Mouse (Mus musculus): ENCODE measurements at regions not wholly inside any gene's neighbourhood (a gene's known extent, or its start where the extent isn't known, plus 50 kb on each side); places are given as distances from the start of the nearest gene placed in this dataset.

DNA sequence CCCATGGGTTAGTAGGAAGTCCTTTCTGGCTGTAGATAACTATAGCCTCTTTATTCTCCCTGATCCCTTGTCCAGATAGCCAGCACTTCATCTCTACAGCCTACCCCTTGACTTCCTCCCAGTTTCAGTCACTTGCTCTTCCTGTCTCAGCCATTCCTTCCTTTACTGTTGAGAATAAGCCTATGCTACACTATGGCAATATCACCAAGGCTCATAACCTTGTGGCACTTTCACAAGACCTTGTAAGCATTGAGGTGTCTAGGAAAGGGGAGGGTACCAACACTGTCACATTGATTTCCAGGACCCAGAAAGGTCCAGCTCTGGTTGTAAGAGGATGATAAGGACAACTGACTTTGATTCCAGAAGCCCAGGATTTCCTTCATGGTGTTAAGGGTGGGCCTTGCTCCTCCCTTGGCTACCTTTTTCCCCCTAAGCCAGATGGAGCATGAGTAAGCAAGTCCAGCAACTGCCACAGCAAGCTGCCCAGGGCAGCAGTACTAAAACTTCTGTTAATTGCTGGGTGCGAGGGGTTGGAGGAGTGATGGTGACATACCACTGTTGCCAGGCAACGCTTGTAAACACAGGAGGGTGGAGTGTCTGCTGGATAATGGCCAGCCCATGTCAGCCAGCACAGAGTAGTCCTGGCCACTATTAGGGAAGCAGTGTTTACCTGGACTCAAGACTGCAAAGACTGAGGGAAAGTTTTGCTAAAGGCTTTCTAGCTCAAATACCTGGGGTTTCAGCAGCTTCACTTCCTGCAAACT, 75.7 kb downstream of the Ankrd16 start:
- no peak for DNase-seq (ENCODE audit: low spot score in 2 of 2)

DNA sequence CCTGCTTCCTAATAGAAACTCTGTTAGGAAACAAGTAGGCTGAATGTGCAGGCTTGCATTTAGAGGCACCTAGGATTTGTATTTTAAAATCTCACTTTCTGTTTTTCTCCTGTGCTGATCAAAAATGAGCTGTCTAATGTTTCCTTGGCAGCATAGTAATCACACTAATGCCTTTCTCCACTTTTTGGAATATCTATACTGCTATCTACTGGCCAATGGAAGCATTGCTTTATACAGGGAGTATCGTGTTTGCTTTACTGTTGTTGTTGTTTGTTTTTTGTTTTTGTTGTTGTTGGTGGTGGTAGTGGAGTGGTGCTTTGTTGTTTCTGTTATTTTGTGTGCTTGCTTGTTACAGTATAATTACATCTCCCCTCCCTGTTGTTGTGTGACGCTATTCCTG, 92.3 kb downstream of the Ankrd16 start:
- no peak for DNase-seq (ENCODE audit: low spot score in 2 of 2)

DNA sequence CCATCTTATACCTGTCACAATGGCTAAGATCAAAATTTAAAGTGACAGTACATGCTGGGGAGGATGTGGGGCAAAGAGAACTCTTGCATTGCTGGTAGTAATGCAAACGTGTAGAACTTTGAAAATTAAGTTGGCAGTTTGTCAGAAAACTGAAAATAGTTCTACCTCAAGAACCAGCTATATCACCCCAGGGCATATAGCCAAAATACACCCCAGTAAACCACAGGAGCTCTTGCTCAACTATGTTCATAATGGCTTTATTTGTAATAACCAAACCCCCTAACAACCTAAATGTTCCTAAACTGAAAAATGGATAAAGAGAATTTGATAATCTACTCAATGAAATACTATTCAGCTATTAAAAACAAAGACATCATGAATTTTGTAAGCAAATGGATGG, 102.3 kb downstream of the Ankrd16 start:
- no peak for DNase-seq (ENCODE audit: low spot score in 2 of 2)

DNA sequence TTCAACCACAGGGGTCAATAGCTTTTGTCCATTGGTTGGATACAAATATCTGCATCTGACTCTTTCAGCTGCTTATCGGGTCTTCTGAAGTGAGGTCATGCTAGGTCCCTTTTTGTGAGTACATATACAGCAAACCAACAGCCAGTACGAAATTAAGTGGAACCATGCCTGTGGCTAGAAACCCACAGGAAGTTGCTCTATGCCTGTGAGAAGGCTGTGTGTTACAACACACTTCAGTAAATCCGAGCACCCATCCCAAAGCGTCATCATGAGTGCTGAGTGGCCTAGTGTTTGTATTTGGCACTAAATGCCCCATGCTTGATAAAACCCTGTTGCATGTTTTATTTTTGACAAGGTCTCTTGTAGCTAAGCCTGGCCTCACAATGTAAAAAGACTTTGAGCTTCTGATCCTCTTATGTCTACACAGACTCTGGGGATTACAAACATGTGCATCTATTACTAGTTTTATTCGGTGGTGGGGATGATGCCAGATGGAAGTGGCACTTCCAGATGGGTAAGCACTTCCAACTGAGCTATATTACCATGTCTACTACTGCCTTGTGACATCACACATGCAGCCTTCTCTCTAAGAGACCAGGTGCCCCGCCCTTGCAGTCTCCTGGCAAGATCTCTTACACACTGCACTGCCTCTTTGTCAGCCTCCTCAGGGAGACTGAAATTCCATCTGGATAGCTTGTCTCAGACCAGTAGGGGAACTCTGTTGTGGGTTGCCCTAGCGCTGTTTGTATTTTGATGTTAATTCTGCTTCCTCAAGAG, 117.3 kb downstream of the Ankrd16 start:
- DNase-seq (ENCODE audit: low spot score in 2 of 2), result no peak

GRCm38 (mm10) chr2:11899698-11900660, 122.3 kb downstream of the Ankrd16 start:
- DNase-seq (ENCODE audit: low spot score in 2 of 2), result no peak

DNA sequence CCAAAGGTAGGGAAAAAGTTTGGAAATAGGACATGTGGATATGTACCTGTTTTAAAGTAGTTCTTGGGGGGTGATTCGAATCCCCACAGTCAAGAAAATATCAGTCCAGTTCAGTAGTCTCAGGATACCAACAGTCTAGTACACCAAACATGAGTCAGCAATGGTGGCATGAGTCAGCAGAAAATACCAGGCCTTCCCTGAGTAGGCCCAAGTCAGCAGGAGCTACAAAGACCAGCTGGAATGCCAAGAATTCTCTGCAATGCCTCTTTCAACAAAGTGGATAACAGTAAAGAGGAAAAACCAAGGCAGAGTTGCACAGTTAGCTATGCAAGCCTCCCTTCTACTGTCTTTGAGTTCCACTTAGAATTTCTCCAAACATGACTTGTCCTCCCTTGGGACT, 137.1 kb downstream of the Ankrd16 start:
- no peak for DNase-seq (ENCODE audit: low spot score in 2 of 2)

GRCm38 (mm10) chr2:11917373-11917772, 139.7 kb downstream of the Ankrd16 start:
- no peak for DNase-seq (ENCODE audit: low spot score in 2 of 2)

- no peak for DNase-seq (ENCODE audit: low spot score in 2 of 2)
Measured at GRCm38 (mm10) chr2:11918070-11918469, 140.4 kb downstream of the Ankrd16 start.

- no peak for DNase-seq (ENCODE audit: low spot score in 2 of 2)
Measured at GRCm38 (mm10) chr2:11960777-11961176, 183.1 kb downstream of the Ankrd16 start.

DNA sequence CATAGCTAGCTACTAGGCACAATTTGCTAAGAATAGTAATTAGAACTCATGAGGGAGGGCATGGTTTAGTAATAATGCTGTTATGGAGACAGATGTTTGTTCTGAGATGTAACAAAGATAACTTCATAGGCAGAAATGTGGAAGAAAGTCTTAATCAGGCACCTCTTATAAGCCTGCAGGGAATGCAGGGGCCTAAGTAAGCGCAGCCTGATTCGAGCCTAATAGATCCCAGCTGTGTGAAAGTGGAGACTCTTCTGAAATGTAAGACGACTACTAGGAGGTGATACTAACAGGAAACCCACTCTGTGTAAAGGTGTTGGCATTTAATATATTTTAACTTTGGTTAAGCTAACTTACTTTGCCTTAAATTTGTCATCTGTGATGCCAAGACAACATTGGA, 187.7 kb downstream of the Ankrd16 start:
- DNase-seq (ENCODE audit: low spot score in 2 of 2), result no peak

GRCm38 (mm10) chr2:11967001-11967400, 189.3 kb downstream of the Ankrd16 start:
- DNase-seq (ENCODE audit: low spot score in 2 of 2), result no peak

- no peak for DNase-seq (ENCODE audit: low spot score in 2 of 2)
Measured at GRCm38 (mm10) chr2:11971972-11972371, 194.3 kb downstream of the Ankrd16 start.

GRCm38 (mm10) chr2:12001938-12002899, 224.5 kb downstream of the Ankrd16 start:
- DNase-seq (ENCODE audit: low spot score in 2 of 2), result no peak

- DNase-seq (ENCODE audit: low spot score in 2 of 2), result no peak
Measured at GRCm38 (mm10) chr2:12004330-12004729, 226.7 kb downstream of the Ankrd16 start.

DNA sequence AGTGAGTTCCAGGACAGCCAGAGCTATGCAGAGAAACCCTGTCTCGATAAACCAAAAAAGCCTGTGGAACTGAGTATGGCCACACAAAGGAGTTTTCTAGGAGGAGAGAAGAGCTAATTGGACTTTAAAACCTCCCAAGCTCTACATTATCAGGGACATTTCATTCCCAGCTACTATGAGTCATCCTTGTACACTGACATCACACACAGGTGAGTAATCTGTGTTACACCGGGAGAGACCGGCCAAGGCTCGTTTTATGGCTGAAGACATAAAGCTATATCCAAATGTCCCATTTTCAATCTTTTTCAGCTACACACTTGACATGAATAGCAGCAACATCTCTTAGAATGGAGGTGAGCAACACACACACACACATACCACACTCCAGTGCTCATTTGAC, 229.5 kb downstream of the Ankrd16 start:
- DNase-seq (ENCODE audit: low spot score in 2 of 2), result no peak

GRCm38 (mm10) chr2:12011441-12011840, 233.8 kb downstream of the Ankrd16 start:
- DNase-seq (ENCODE audit: low spot score in 2 of 2), result no peak

DNA sequence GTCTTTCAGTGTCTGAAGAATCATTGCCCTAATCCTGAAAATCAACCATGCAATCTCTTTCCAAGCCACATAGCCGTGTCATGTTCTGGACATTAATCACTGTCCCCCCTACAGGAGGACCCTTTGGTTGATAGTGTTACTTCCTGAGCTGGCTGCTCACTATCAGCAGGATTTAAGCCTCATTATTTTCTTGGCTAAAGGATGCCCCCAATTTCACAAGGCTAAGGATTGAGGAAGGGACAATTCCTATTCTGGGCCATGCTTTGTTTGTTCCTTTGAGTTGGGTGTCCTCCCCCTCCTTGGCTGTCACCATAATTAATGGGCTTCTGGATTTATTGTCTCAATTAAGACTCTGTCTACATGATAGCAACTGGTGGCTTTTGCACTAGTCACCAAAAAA, 241.9 kb downstream of the Ankrd16 start:
- DNase-seq (ENCODE audit: low spot score in 2 of 2), result no peak

DNA sequence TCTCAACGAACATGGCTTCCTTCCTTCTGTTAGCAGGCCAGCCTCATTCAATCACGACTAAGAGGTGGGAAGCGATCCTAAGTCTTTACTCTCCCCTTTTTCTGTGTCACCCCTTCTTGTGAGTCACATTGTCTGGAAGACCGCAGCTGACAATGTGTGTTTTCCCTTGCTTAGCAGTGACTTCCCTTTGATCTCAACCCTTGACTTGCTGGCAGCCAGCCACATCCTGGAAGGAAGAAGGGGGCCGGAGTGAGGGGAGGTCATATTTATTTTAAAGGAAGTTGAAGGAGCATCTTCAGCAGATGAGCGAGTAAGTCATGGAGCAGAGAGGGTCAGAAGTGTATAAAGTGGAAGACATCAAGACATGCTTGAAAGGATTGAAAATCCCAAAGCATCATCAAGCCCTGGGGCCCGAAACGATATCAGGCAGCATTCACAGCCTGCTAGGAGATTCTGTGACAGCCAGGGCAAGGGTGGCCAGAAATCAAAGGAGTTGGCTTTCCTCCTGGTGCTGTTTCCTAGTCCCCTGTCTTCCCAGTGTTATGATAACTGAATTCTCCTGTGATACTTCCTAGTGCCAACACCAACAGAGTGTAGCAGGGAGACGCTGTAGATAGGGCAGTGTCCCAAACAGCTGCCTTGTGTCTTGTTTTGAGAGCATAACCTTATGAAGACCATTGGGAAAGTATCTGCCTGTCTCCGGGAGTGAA, 245.9 kb downstream of the Ankrd16 start:
- DNase-seq (ENCODE audit: low spot score in 2 of 2), result peak; percentile 35 to 37

DNA sequence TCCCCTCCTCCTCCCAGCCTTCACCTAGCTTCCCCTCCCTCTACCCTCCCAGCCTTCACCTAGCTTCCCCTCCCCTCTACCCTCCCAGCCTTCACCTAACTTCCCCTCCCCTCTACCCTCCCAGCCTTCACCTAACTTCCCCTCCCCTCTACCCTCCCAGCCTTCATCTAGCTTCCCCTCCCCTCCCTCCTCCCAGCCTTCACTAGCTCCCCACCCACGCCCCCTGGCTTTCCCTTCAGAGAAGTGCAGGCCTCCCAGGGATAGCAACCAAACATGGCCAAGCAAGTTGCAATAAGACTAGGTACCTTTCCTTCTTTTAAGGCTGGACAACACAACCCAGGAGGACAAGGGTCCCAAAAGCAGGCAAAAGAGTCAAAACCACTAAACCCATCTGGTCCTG, 248.5 kb downstream of the Ankrd16 start:
- DNase-seq (ENCODE audit: low spot score in 2 of 2), result no peak
